ENCODE assay signal across 8 mouse cellular contexts in the genomic region with DNA sequence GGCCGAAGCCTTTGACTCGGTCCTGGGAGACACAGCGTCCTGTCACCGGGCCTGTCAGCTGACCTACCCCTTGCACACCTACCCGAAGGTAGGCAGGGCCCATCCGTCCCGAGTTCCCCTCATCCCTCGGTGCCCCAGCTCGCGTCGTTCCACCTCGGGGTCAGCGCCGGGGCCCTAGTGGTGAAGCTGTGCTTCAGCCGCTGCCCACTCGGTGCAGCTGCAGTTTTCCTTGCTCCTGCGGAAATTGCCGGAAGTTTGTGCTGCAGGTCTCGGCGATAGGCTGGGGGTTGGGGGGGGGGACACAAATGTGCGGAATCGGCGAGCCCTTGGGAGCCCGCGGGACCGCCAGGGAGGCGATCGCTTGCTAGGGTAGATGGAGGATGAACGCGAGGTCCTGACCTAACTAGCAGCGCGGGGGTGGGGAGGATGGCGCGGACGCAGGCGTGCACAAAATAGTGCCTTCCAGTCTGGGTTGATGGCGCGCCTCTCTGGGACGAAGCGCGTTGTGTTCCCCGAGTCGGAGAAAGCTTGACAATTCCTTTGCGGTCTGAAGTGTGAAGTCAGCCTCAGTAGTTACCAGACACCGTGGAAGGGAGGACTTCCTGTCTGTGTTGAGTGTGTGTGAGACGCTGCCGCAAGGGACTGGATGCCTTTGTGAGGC. TPM values are rescaled to one million over a fixed set of nuclear protein-coding genes. Genes with fewer than 3 reads are reported as not detected.
DNase-seq lines count a peak whose midpoint lies in the region; ATAC-seq and TF ChIP-seq lines count a peak whose summit lies in the region.

Tceanc2 (minus strand) TSS at position 287 of the 661 bp plus-strand sequence.

- H3K9ac ChIP-seq in hindbrain, embryonic 12.5 days: peak within 1 kb of the TSS; percentile 91

- peak within 1 kb of the TSS; percentile 55 for H3K4me2 ChIP-seq in hindbrain, embryonic 12.5 days (replicated peaks)

- no peak for TF ChIP-seq CTCF in cerebellum, adult 2 months (IDR thresholded peaks at IDR 0.05; ENCODE audit: borderline replicate concordance, insufficient read depth, low read depth, low read length)

- peak; percentile 63 for DNase-seq in MEL-GATA-1-ER (ENCODE audit: extremely low read depth, low read depth)
- peak; percentile 56 to 62 for DNase-seq in cerebellum, adult 2 months
- peak; percentile 35 for DNase-seq in forelimb bud, embryonic 11.5 days (ENCODE audit: low read depth, low spot score)
- DNase-seq in layer of hippocampus, postnatal 36 days: peak; percentile 35 to 44
- DNase-seq in lung, postnatal 25 days (ENCODE audit: low spot score): peak; percentile 51
- peak; percentile 52 for DNase-seq in ovary, postnatal 36 days (ENCODE audit: low spot score)
- peak; percentile 75 for DNase-seq in thymus, postnatal 4 days

- peak; percentile 38 for ATAC-seq in hindbrain, embryonic 12.5 days (ENCODE audit: low FRiP score)

- H3K9me3 ChIP-seq in hindbrain, embryonic 12.5 days (replicated peaks): no peaks in the 10 kb centered on the region

- H3K4me3 ChIP-seq in cerebellum, adult 2 months (replicated peaks; ENCODE audit: insufficient read depth, low read depth, low read length): peak within 1 kb of the TSS; percentile 94
- H3K4me3 ChIP-seq in hindbrain, embryonic 12.5 days: peak within 1 kb of the TSS; percentile 97

- peaks cover 5% of the 10 kb centered on the region; the same call in 1 of the 2 replicates for H3K36me3 ChIP-seq in hindbrain, embryonic 12.5 days

- no peak for TF ChIP-seq POLR2A in cerebellum, adult 2 months (IDR thresholded peaks at IDR 0.05; ENCODE audit: borderline replicate concordance, insufficient read depth, low read length)

- peak within 1 kb of the TSS; percentile 84 for H3K27ac ChIP-seq in cerebellum, adult 2 months (ENCODE audit: insufficient read depth, low read length)
- H3K27ac ChIP-seq in hindbrain, embryonic 12.5 days: peak within 1 kb of the TSS; percentile 99

- peaks cover 3% of the 10 kb centered on the region; the same call in 1 of the 2 replicates for H3K4me1 ChIP-seq in cerebellum, adult 2 months (ENCODE audit: control insufficient read depth, insufficient read depth, low read length)
- H3K4me1 ChIP-seq in hindbrain, embryonic 12.5 days: peaks cover 36% of the 10 kb centered on the region

- under 1% methylated on average over 47 of the region's 47 CpGs for WGBS in cerebellum, adult 2 months
- WGBS in hindbrain, embryonic 12.5 days: under 1% methylated on average over 47 of the region's 47 CpGs

- no peaks in the 10 kb centered on the region for H3K27me3 ChIP-seq in cerebellum, adult 2 months (ENCODE audit: control insufficient read depth, insufficient read depth, low read length)
- no peaks in the 10 kb centered on the region for H3K27me3 ChIP-seq in hindbrain, embryonic 12.5 days

RNA-seq across cellular contexts. Expression of gene Tceanc2, which starts in this region (rescaled TPM):
- 9.9 and 10.0 TPM in 2 replicates for polyA plus RNA-seq in cerebellum, adult 2 months (2012; rRNA removed)
- polyA plus RNA-seq in hindbrain, embryonic 12.5 days (2016; fragmentation: Nextera tagmentation; extraction: Ambion mirVana): 20.8 and 35.2 TPM in 2 replicates
- 10 to 100 TPM; 16.5 to 20.7 TPM for total RNA-seq in layer of hippocampus, postnatal 36 days (2021)

Comparison
In these comparisons a context has a peak if more than half of its experiments do, and no peak if none do; other contexts are left out.
1. Peak in every context shown above with its lines: DNase-seq, ATAC-seq, H3K4me3 ChIP-seq and H3K27ac ChIP-seq.